Mouse (Mus musculus) c-Kit-negative CD71-positive TER-119-positive erythroid progenitor cells, embryonic 14.5 days (primary cell): ENCODE measurements at regions not wholly inside any gene's neighbourhood (a gene's known extent, or its start where the extent isn't known, plus 50 kb on each side); places are given as distances from the start of the nearest gene placed in this dataset.

Experiments used
- DNase-seq: peaks from one replicate; pipeline ENCODE4 v3.0.0-alpha.2; 2013; ENCODE audit warnings: low read depth, low spot score

DNA sequence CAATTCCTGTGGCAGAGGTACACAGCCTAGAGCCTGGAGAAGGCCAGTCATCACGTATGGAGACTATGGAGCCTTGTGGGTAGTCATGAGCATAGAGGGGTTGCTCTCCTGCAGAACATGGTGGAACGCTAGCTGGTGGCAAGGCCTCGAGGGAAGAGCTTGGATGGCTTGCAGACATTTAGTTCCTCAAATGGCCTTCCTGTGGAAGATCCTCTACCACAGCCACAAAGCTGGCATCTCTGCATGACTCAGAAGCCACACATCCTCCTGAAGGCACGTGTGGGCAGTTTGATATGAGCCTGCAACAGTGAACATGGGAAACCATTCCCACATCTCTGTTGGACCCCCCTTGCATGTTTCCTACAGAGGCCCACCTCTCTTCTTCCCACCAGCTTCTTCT is 547.9 kb upstream of the Lrrc6 start:
- DNase-seq = no peak

- no peak for DNase-seq
These were observed 547.4 kb upstream of the Lrrc6 start for GRCm38 (mm10) chr15:67048148-67048547.

DNA sequence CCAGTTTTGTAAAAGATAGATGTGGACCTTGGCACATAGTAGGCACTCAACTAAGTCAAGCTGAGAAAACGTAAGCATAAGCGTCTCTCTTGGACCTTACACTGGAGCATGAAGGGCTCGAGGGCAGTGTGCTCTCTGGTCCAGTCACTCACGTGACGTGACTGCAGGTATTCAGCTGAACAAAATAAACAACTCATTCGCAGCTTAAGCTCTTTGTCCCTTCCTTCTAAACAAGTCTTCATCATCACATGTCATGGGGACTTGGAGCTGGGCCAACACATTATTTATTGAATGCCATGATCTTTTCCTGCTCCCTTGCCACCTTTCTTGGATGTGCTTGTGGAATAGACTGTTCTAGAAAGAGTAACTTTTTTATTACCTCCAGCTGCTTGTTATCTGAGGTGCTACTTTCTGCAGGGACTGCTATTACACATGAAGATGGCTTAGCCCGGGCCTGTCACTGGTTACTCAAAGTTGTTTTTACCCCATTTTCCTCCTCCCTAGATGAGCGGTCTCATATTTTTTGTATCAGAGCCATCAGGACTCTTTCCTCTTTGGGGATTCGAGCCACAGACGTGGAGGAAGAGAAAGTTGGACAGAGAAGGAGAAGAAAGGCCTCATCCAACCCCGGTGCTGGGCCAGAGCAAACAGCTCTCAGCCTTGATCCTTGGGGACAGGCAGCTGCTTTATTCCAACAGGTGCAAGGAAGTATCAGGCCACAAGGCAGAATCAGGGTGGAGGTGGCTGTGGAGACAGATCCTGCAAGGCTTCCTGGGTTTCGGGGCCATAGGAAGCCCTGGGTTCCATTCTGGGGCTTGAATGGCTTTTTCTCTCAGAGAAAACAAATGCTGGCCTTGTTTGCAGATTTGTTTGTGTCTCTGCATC is 545.5 kb upstream of the Lrrc6 start:
- DNase-seq = no peak

DNA sequence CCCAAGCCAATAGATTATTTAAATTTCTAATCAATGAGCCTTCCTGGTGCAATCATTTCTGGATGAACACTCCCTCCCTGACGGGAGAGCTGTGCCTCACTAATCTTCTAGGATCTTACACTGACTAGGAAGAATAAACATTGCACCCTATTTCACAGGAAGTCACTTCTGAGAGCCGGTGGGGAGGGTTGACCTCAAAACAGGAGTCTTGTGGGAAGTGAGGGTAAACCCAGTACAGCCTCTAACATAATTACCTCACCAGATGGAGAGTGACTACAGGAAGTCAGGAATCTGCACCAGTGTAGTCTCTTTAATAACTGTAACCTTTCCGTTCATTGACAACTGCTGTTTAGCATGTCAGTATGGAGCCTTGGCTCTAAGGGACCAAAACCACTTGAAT is 544.6 kb upstream of the Lrrc6 start:
- no peak for DNase-seq

DNA sequence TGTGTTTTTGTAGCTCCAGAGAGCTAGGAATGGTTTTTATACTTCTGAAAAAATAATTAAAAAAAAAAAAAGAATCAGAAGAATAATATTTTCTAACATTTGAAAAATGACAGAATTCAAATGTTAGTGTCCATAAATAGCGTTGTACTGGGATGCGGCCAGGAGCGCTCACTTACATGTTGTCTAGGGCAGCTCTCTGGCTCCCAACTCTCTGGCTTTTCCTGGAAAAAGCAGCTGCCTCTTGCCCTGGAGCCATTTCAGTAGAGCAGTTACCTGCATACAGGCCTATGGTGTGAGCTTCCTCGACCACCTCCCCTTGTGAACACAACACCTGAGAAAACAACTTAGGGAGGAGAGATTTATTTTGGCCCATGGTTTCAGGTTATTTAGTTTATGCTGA is 544.1 kb upstream of the Lrrc6 start:
- DNase-seq = no peak

DNA sequence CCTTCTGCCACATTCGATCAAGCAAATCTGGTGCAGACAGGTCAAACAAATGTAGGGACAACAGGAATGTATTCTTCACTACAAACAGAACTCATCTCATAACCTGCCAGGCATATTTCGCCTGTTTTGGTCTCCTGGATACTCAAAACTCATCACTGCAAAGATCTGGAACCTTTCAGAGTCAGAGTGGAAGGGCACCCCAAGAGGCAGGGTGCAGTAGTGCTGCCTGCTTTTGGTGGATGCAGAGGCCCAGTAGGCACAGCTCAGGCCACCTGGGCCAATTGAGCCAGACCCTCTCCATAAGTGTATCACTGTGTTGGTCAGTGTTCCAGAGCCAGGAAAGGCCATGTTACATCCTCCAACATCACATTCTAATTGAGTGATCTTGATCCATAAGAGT is 541.4 kb upstream of the Lrrc6 start:
- DNase-seq = no peak

GRCm38 (mm10) chr15:67040229-67040628 is 539.5 kb upstream of the Lrrc6 start:
- no peak for DNase-seq

DNA sequence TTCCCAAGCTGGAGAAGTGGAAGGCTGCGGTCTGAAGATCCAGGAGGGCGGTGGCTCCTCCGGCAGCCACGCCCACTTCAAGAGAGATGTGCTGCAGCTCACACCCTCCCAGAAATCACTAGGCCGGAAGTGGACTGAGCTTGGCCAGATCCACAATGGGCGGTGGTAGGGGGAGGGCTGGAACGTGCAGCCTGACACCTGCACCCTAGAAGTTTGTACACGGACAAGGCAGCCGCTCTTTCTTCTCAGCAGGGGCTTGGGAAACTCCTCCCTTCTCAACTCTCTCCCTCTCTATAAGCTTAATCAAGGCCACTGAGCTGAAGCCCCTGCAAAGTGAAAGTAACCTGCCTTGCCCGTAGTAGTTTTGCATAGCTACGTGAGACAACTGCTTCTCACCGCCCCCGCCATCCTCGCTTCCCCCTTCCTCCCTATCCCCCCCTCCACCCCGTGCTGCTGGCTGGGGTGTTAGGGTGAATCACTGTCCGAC is 538.8 kb upstream of the Lrrc6 start:
- DNase-seq = peak; percentile 37

GRCm38 (mm10) chr15:67037647-67038046 is 536.9 kb upstream of the Lrrc6 start:
- no peak for DNase-seq

DNA sequence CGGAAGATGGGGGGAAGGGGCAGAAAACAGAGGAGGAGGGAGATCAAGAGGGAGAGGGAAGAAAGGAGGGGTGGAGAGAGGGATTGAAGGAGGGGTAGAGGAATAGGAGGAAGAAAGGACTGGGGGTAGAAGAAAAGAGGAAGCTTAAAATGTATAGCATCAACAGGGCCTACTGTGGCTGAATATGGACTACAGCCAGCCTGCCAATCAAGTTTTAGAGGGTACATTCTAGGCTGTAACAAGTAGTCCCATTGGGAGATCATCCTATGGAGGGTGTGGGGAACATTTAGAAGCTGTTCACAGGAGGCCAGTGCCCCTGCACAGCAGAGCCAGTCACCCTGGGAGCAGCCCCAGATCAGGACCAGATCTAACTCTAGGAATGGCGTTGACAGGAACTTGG is 535.6 kb upstream of the Lrrc6 start:
- DNase-seq = no peak

GRCm38 (mm10) chr15:67033936-67034335 is 533.2 kb upstream of the Lrrc6 start:
- no peak for DNase-seq

DNA sequence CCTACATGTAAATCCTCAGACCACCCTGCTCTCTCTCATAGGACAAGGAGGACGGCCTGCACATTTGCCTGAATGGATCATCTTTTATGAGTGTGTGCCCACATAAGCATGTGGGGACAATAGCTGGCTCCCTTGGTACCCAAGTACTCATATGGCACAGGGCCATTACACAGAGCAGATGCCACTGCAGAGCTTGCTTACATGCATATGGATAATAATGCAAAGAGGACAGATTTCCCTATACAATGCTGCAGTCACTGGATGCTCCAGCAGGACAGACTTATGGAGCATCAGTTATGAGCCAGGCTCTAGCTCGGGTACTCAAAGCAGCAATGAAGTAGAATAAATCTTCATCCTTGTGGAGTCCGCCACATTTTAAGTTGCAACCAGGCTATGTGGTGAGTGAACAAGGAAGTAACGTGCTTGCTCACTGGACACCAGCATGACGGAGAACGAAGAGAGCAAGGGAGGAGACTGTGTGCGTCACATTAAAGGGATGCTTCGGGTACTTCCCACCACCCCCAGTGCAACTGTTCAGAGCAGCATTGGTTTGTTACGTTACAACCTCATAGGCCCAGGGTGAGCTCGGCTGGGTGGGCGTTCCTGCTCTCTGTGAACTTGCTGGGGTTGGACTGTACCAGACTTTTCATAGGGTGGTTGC is 531.3 kb upstream of the Lrrc6 start:
- no peak for DNase-seq

- no peak for DNase-seq
These were observed 530.3 kb upstream of the Lrrc6 start for GRCm38 (mm10) chr15:67030975-67031374.

- no peak for DNase-seq
These were observed 527.5 kb upstream of the Lrrc6 start for GRCm38 (mm10) chr15:67028161-67028560.

GRCm38 (mm10) chr15:67027751-67028150 is 527.0 kb upstream of the Lrrc6 start:
- no peak for DNase-seq

- no peak for DNase-seq
These were observed 525.0 kb upstream of the Lrrc6 start for GRCm38 (mm10) chr15:67025746-67026145.

DNA sequence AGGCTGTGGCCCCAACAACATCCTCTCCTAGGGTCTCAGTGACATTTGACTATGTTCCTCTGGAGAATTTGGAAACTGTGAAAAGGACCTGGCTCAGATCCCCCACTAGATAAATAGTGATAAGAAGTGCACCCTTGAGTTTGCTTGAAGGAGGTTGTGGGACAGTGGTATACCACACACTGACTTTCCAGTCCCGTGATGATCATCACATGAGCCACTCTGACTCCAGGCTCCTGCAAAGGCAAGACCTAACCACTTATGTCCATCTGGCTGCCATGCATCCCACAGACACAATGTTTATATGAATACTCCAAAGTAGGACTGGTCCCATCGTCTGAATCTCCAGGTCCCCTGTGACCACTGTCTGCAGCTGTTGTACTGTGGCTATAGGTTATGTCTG is 523.7 kb upstream of the Lrrc6 start:
- no peak for DNase-seq

DNA sequence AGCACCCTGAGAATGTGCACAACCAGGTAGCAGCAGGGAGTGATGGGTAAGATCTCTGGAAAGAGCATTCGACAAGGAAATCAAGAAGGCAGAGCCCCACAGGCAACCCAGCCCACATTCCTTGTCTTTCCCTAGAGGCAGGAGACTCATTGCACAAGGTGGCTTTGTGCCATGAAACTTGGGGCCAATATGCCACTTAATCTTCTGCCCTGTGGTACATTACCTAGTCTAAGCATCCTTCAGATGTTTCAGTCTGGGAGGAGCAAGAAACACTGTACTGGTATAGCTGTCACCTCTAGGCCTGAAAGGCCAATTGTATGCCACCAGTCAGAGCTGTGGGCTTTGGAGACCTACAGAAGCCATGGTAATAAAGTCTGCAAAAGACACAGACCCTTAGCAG is 522.4 kb upstream of the Lrrc6 start:
- DNase-seq = no peak

- no peak for DNase-seq
These were observed 520.7 kb upstream of the Lrrc6 start for GRCm38 (mm10) chr15:67021391-67021790.

GRCm38 (mm10) chr15:67019891-67020290 is 519.2 kb upstream of the Lrrc6 start:
- DNase-seq = no peak

DNA sequence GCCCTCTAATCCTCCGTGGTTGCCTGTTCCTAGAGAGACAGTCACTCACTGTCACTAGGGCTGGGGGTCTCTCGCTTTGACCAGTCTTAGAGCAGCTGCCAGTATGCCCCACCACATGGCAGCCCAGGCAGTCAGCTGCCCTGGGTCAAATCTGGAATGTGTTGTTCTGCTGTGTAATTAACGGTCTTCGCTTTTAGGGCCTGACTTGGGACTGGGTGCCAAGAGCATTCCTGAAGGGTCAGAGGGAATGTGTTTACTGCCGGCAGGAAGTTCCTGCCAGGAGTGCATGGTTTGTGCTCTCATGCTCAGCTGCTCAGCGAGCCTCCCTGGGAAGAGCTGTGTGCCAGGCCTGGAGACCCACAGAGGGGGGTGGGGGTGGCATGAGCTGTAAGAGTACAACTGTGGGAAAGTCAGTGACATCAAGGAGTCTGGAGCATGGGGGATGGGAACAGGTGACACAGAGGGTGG is 518.5 kb upstream of the Lrrc6 start:
- no peak for DNase-seq
